Mouse (Mus musculus) ES-E14 (cell line): ENCODE measurements at regions not wholly inside any gene's neighbourhood (a gene's known extent, or its start where the extent isn't known, plus 50 kb on each side); places are given as distances from the start of the nearest gene placed in this dataset.

ENCODE experiments used
- CHD2 ChIP-seq: IDR thresholded peaks from 2 replicates; pipeline ENCODE4 v1.6.1; 2014; ENCODE audit warnings: mild to moderate bottlenecking, low read depth, low read length, inconsistent platforms
- HCFC1 ChIP-seq: IDR thresholded peaks from 2 replicates; pipeline ENCODE4 v1.6.1; 2012; ENCODE audit warnings: low read length, inconsistent platforms, borderline replicate concordance; ENCODE audit not compliant: insufficient read depth
- MAFK ChIP-seq: IDR thresholded peaks from 2 replicates; pipeline ENCODE4 v1.6.1; 2014; ENCODE audit warnings: mild to moderate bottlenecking, low read depth, low read length, inconsistent platforms; ENCODE audit not compliant: insufficient read depth
- ZC3H11A ChIP-seq: IDR thresholded peaks from 2 replicates; pipeline ENCODE4 v1.6.1; 2012; ENCODE audit warnings: low read depth, mild to moderate bottlenecking, inconsistent platforms, low read length, borderline replicate concordance
- ZNF384 ChIP-seq: IDR thresholded peaks from 2 replicates; pipeline ENCODE4 v1.6.1; 2012; ENCODE audit warnings: low read depth, low read length, inconsistent platforms

- no peak for TF ChIP-seq HCFC1
- TF ChIP-seq ZC3H11A, result no peak
- no peak for TF ChIP-seq CHD2
- TF ChIP-seq MAFK, result no peak
- no peak for TF ChIP-seq ZNF384
Observed at GRCm38 (mm10) chr17:31746198-31747111, 68.8 kb downstream of the Cryaa start.
